Mouse (Mus musculus) ES-Bruce4 (cell line): ENCODE results near the gene Gm4779. TPM values are rescaled to one million over a fixed set of nuclear protein-coding genes. Genes with fewer than 3 reads are reported as not detected.

Source experiments
- H3K27ac ChIP-seq: 2 replicates; pipeline ENCODE4 v1.5.1; 2012; ENCODE audit warnings: low read length, inconsistent platforms; ENCODE audit not compliant: insufficient read depth
- H3K27me3 ChIP-seq: 2 replicates; pipeline ENCODE4 v1.6.1; 2012; ENCODE audit warnings: mild to moderate bottlenecking, low read length, inconsistent platforms; ENCODE audit not compliant: control insufficient read depth, poor library complexity, insufficient read depth, severe bottlenecking
- H3K36me3 ChIP-seq: 2 replicates; pipeline ENCODE4 v1.6.1; 2012; ENCODE audit warnings: inconsistent platforms, mild to moderate bottlenecking, low read length, moderate library complexity; ENCODE audit not compliant: control insufficient read depth, poor library complexity, insufficient read depth, severe bottlenecking
- H3K4me1 ChIP-seq: one replicate; pipeline ENCODE4 v1.8.1; 2011; ENCODE audit warnings: low read length; ENCODE audit not compliant: control insufficient read depth, insufficient read depth
- H3K4me3 ChIP-seq: 2 replicates; pipeline ENCODE4 v1.5.1; 2011; ENCODE audit warnings: low read depth, mild to moderate bottlenecking, low read length
- H3K9ac ChIP-seq: 2 replicates; pipeline ENCODE4 v1.6.1; 2012; ENCODE audit warnings: low read depth, mild to moderate bottlenecking, inconsistent platforms; ENCODE audit not compliant: poor library complexity, severe bottlenecking
- H3K9me3 ChIP-seq: replicated peaks from 2 replicates; pipeline ENCODE4 v1.6.1; 2012; ENCODE audit warnings: mild to moderate bottlenecking, low read length, inconsistent platforms; ENCODE audit not compliant: control insufficient read depth, poor library complexity, insufficient read depth, severe bottlenecking
- CTCF ChIP-seq: IDR thresholded peaks from one replicate; pipeline ENCODE4 v1.8.1; 2011; ENCODE audit warnings: low read depth, low read length
- EP300 ChIP-seq: IDR thresholded peaks from 2 replicates; pipeline ENCODE4 v1.6.1; 2011; ENCODE audit warnings: low read depth, low read length; ENCODE audit not compliant: insufficient read depth
- POLR2A ChIP-seq: IDR thresholded peaks from one replicate; pipeline ENCODE4 v1.8.1; 2011; ENCODE audit warnings: low read length; ENCODE audit not compliant: insufficient read depth
- polyA plus RNA-seq: library from polyadenylated mRNA; stranded (reverse); fragments of >200 nt; gene quantifications from 2 replicates; pipeline ENCODE4 v1.2.4, GENCODE M21; 2011; ENCODE audit warnings: low read depth; ENCODE audit not compliant: missing spikeins, insufficient read depth, insufficient read length

Gene Gm4779
- polyA plus RNA-seq, 1 experiment = 11.6 TPM

- Histone ChIP-seq H3K27ac (no peak overlapping the region), H3K4me1 (no peaks in the 10 kb centered on the region), H3K9me3 (no peaks in the 10 kb centered on the region), H3K27me3 (no peaks in the 10 kb centered on the region), H3K9ac (no peak overlapping the region), H3K36me3 (no peaks in the 10 kb centered on the region), H3K4me3 (no peak overlapping the region)
- no peak for TF ChIP-seq CTCF
- no peak for TF ChIP-seq POLR2A
- no peak for TF ChIP-seq EP300
These were observed 39.7 kb downstream of the Gm4779 start for GRCm38 (mm10) chrX:101754478-101754877.

GRCm38 (mm10) chrX:101750144-101750543, 44.1 kb downstream of the Gm4779 start:
- no peak overlapping the region for H3K27ac ChIP-seq
- no peak for TF ChIP-seq POLR2A
- TF ChIP-seq EP300 = no peak
- no peak for TF ChIP-seq CTCF
- no peaks in the 10 kb centered on the region for H3K36me3 ChIP-seq
- H3K4me1 ChIP-seq = no peaks in the 10 kb centered on the region
- H3K27me3 ChIP-seq = no peaks in the 10 kb centered on the region
- no peak overlapping the region for H3K4me3 ChIP-seq
- no peak overlapping the region for H3K9ac ChIP-seq
- no peaks in the 10 kb centered on the region for H3K9me3 ChIP-seq

GRCm38 (mm10) chrX:101741064-101741433, 53.2 kb downstream of the Gm4779 start:
- no peaks in the 10 kb centered on the region for H3K9me3 ChIP-seq
- H3K27me3 ChIP-seq = no peaks in the 10 kb centered on the region; the same call in 1 of the 2 replicates
- H3K4me1 ChIP-seq = no peaks in the 10 kb centered on the region
- TF ChIP-seq CTCF (no peak), POLR2A (no peak), EP300 (no peak)
- H3K36me3 ChIP-seq = no peaks in the 10 kb centered on the region
- no peak overlapping the region for H3K27ac ChIP-seq
- no peak overlapping the region for H3K4me3 ChIP-seq
- H3K9ac ChIP-seq = no peak overlapping the region

GRCm38 (mm10) chrX:101740335-101741063, 53.7 kb downstream of the Gm4779 start:
- Histone ChIP-seq H3K9me3 (no peaks in the 10 kb centered on the region), H3K4me3 (no peak overlapping the region), H3K27me3 (no peaks in the 10 kb centered on the region; the same call in 1 of the 2 replicates), H3K9ac (no peak overlapping the region), H3K36me3 (no peaks in the 10 kb centered on the region), H3K27ac (no peak overlapping the region), H3K4me1 (no peaks in the 10 kb centered on the region)
- no peak for TF ChIP-seq EP300
- no peak for TF ChIP-seq POLR2A
- no peak for TF ChIP-seq CTCF

Other genes starting within 250 kb of the Gm4779 start
- gene Ogt, start 154.4 kb downstream of the Gm4779 start, polyA plus RNA-seq = 303 and 324 TPM in 2 replicates
- not detected in 2 replicates for gene Cxcr3, start 60.2 kb downstream of the Gm4779 start, polyA plus RNA-seq
- 4.3 and 4.6 TPM in 2 replicates for gene 8030474K03Rik, start 233 bp upstream of the Gm4779 start, polyA plus RNA-seq
- 0.21 and 0.61 TPM in 2 replicates for gene Nhsl2, start 55.0 kb upstream of the Gm4779 start, polyA plus RNA-seq